Mouse (Mus musculus) cortical plate, adult 2 months (tissue): ENCODE data around the gene Olfr374.

Experiments
- CTCF ChIP-seq: fragments of 200-500 bp; IDR thresholded peaks from 2 replicates; pipeline ENCODE4 v1.5.1; 2011; ENCODE audit warnings: mild to moderate bottlenecking, control low read depth, low read length; ENCODE audit not compliant: insufficient read depth; ENCODE audit errors: extremely low read depth
- POLR2A ChIP-seq: fragments of 200-500 bp; IDR thresholded peaks from 2 replicates; pipeline ENCODE4 v1.6.1; 2011; ENCODE audit warnings: mild to moderate bottlenecking, low read length, control low read depth; ENCODE audit not compliant: insufficient read depth; ENCODE audit errors: extremely low read depth

GRCm38 (mm10) chr8:72105165-72105564 lies 1.7 kb upstream of the Olfr374 start:
- no peak for TF ChIP-seq CTCF
- no peak for TF ChIP-seq POLR2A
